Mouse (Mus musculus) bone marrow macrophage, adult 2 months (primary cell): ENCODE results near the gene Olfr205. TPM values are rescaled to one million over a fixed set of nuclear protein-coding genes. Genes with fewer than 3 reads are reported as not detected.
"Not testable (repeated sequence)": the region's sequence is repeated elsewhere in the genome, so short reads cannot be mapped to it uniquely, and the experiment has no call there.

Source experiments
- H3K27ac ChIP-seq: 2 replicates; pipeline ENCODE4 v1.5.1; 2012; ENCODE audit warnings: low read depth, low read length; ENCODE audit not compliant: insufficient read depth
- H3K4me1 ChIP-seq: 2 replicates; pipeline ENCODE4 v1.6.1; 2012; ENCODE audit warnings: low read length; ENCODE audit not compliant: control insufficient read depth, insufficient read depth
- H3K4me3 ChIP-seq: 2 replicates; pipeline ENCODE4 v1.5.1; 2012; ENCODE audit warnings: mild to moderate bottlenecking, low read length, moderate library complexity; ENCODE audit not compliant: insufficient read depth
- CTCF ChIP-seq: IDR thresholded peaks from 2 replicates; pipeline ENCODE4 v1.5.1; 2012; ENCODE audit warnings: low read depth, mild to moderate bottlenecking, low read length, moderate library complexity
- POLR2A ChIP-seq: IDR thresholded peaks from 2 replicates; pipeline ENCODE4 v1.6.1; 2012; ENCODE audit warnings: mild to moderate bottlenecking, low read depth, low read length, borderline replicate concordance
- polyA plus RNA-seq: library from polyadenylated mRNA; stranded (reverse); fragments of >200 nt; gene quantifications from 2 replicates; pipeline ENCODE4 v1.2.4, GENCODE M21; 2012; ENCODE audit not compliant: missing spikeins, insufficient read depth, insufficient read length

The Olfr205 gene
- not detected in 2 replicates for polyA plus RNA-seq

GRCm38 (mm10) chr16:59331038-59331437 is at the start of gene Olfr205:
TSS of gene Olfr205 (minus strand) at chr16:59331138.
- TF ChIP-seq CTCF (no peak), POLR2A (no peak)
- Histone ChIP-seq H3K4me3 (no peak within 1 kb of the TSS), H3K4me1 (no peaks in the 10 kb centered on the region), H3K27ac (no peak within 1 kb of the TSS)

- no peak within 1 kb of the TSS for H3K27ac ChIP-seq
These were observed 33.0 kb upstream of the Olfr205 start, which contains the start of gene Olfr209 for GRCm38 (mm10) chr16:59363893-59364292. TSS of gene Olfr209 (minus strand) at chr16:59363993.

GRCm38 (mm10) chr16:59349146-59349545 is 18.2 kb upstream of the Olfr205 start, which contains the start of gene Olfr206:
TSS of gene Olfr206 (minus strand) at chr16:59349246.
- Histone ChIP-seq H3K4me3 (no peak within 1 kb of the TSS), H3K4me1 (no peaks in the 10 kb centered on the region), H3K27ac (no peak within 1 kb of the TSS)
- no peak for TF ChIP-seq CTCF
- TF ChIP-seq POLR2A: no peak

More at GRCm38 (mm10) chr16:59363893-59364292, 33.0 kb upstream of the Olfr205 start, which contains the start of gene Olfr209:
- no peak for TF ChIP-seq CTCF
- TF ChIP-seq POLR2A: no peak
- Histone ChIP-seq H3K4me3 (no peak within 1 kb of the TSS), H3K4me1 (no peaks in the 10 kb centered on the region)

GRCm38 (mm10) chr16:59323262-59323661 is 7.7 kb downstream of the Olfr205 start:
- not testable (repeated sequence) for H3K27ac ChIP-seq, H3K4me1 ChIP-seq, H3K4me3 ChIP-seq

- H3K4me3 ChIP-seq: no peak within 1 kb of the TSS
- no peaks in the 10 kb centered on the region for H3K4me1 ChIP-seq
- H3K27ac ChIP-seq: no peak within 1 kb of the TSS
- TF ChIP-seq CTCF: no peak
- TF ChIP-seq POLR2A: no peak
These were observed 12.8 kb downstream of the Olfr205 start, which contains the start of gene Olfr204 for GRCm38 (mm10) chr16:59318148-59318547. TSS of gene Olfr204 (minus strand) at chr16:59318248.

- TF ChIP-seq POLR2A (no peak), CTCF (no peak)
- Histone ChIP-seq H3K27ac (no peak within 1 kb of the TSS), H3K4me1 (no peaks in the 10 kb centered on the region), H3K4me3 (no peak within 1 kb of the TSS)
These were observed 32.4 kb downstream of the Olfr205 start, which contains the start of gene Olfr203 for GRCm38 (mm10) chr16:59298581-59298980. TSS of gene Olfr203 (plus strand) at chr16:59298881.

GRCm38 (mm10) chr16:59287576-59287975 is 43.4 kb downstream of the Olfr205 start:
- not testable (repeated sequence) for H3K4me1 ChIP-seq, H3K27ac ChIP-seq, H3K4me3 ChIP-seq

GRCm38 (mm10) chr16:59286693-59287092 is 44.2 kb downstream of the Olfr205 start, which contains the start of gene Olfr202:
TSS of gene Olfr202 (minus strand) at chr16:59286793.
- no peaks in the 10 kb centered on the region for H3K4me1 ChIP-seq
- TF ChIP-seq POLR2A (no peak), CTCF (no peak)
- no peak within 1 kb of the TSS for H3K4me3 ChIP-seq

GRCm38 (mm10) chr16:59283476-59283875 is 47.5 kb downstream of the Olfr205 start:
- Histone ChIP-seq H3K4me1 (no peaks in the 10 kb centered on the region), H3K27ac (no peak overlapping the region), H3K4me3 (no peak overlapping the region)
- TF ChIP-seq POLR2A: no peak
- no peak for TF ChIP-seq CTCF

More at GRCm38 (mm10) chr16:59286693-59287092, 44.2 kb downstream of the Olfr205 start, which contains the start of gene Olfr202:
- H3K27ac ChIP-seq: no peak within 1 kb of the TSS

- no peak for TF ChIP-seq POLR2A
- TF ChIP-seq CTCF: no peak
- H3K4me1 ChIP-seq: no peaks in the 10 kb centered on the region
These were observed 50.4 kb downstream of the Olfr205 start for GRCm38 (mm10) chr16:59280542-59280941.

More at GRCm38 (mm10) chr16:59280542-59280941, 50.4 kb downstream of the Olfr205 start:
- Histone ChIP-seq H3K4me3 (no peak overlapping the region), H3K27ac (no peak overlapping the region)

Other genes starting within 250 kb of the Olfr205 start
- not detected in 2 replicates for gene Olfr191, start 241.3 kb downstream of the Olfr205 start, polyA plus RNA-seq
- gene Olfr193, start 219.3 kb downstream of the Olfr205 start, polyA plus RNA-seq: not detected in 2 replicates
- gene Olfr194, start 210.1 kb downstream of the Olfr205 start, polyA plus RNA-seq: not detected in 2 replicates
- not detected in 2 replicates for gene Olfr195, start 184.1 kb downstream of the Olfr205 start, polyA plus RNA-seq
- gene Olfr196, start 160.7 kb downstream of the Olfr205 start, polyA plus RNA-seq: not detected in 2 replicates
- not detected in 2 replicates for gene Olfr198, start 127.6 kb downstream of the Olfr205 start, polyA plus RNA-seq
- gene Olfr199, start 111.4 kb downstream of the Olfr205 start, polyA plus RNA-seq: not detected in 2 replicates
- not detected in 2 replicates for gene Olfr201, start 58.5 kb downstream of the Olfr205 start, polyA plus RNA-seq
- gene Olfr202, start 44.3 kb downstream of the Olfr205 start, polyA plus RNA-seq: not detected in 2 replicates
- gene Olfr203, start 32.3 kb downstream of the Olfr205 start, polyA plus RNA-seq: not detected in 2 replicates
- gene Olfr204, start 12.9 kb downstream of the Olfr205 start, polyA plus RNA-seq: 0.20 TPM in 1 of 2 replicates, not detected in the other
- gene Olfr206, start 18.1 kb upstream of the Olfr205 start, polyA plus RNA-seq: not detected in 2 replicates
- gene Olfr209, start 32.9 kb upstream of the Olfr205 start, polyA plus RNA-seq: not detected in 2 replicates
- not detected in 2 replicates for gene Gabrr3, start 76.2 kb upstream of the Olfr205 start, polyA plus RNA-seq
- gene Riox2, start 140.6 kb upstream of the Olfr205 start, polyA plus RNA-seq: 17.1 and 18.0 TPM in 2 replicates